ENCODE assay signal across 8 mouse cellular contexts in genomic region chr2:121170481-121170971, GRCm38 (mm10). TPM values are rescaled to one million over a fixed set of nuclear protein-coding genes. Genes with fewer than 3 reads are reported as not detected.
DNase-seq lines count a peak whose midpoint lies in the region; ATAC-seq and TF ChIP-seq lines count a peak whose summit lies in the region.

Gene Tubgcp4 (plus strand): TSS chr2:121170654.

- peak within 1 kb of the TSS; percentile 83 for H3K9ac ChIP-seq in hindbrain, postnatal 0 days (replicated peaks; ENCODE audit: low read length)

- peaks cover 13% of the 10 kb centered on the region for H3K4me1 ChIP-seq in hindbrain, postnatal 0 days (ENCODE audit: insufficient read depth, low read length)
- peaks cover 32% of the 10 kb centered on the region for H3K4me1 ChIP-seq in midbrain, embryonic 10.5 days

- no peaks in the 10 kb centered on the region for H3K27me3 ChIP-seq in hindbrain, postnatal 0 days (ENCODE audit: insufficient read depth, low read length)
- no peaks in the 10 kb centered on the region for H3K27me3 ChIP-seq in midbrain, embryonic 10.5 days (ENCODE audit: low read depth, poor library complexity, severe bottlenecking)

- peaks cover 14% of the 10 kb centered on the region for H3K36me3 ChIP-seq in hindbrain, postnatal 0 days (ENCODE audit: insufficient read depth, low read length)
- H3K36me3 ChIP-seq in midbrain, embryonic 10.5 days = peaks cover 50% of the 10 kb centered on the region

- WGBS in hindbrain, postnatal 0 days = under 1% methylated on average over 38 of the region's 38 CpGs
- WGBS in midbrain, embryonic 10.5 days = under 1% methylated on average over 38 of the region's 38 CpGs

- H3K27ac ChIP-seq in hindbrain, postnatal 0 days = peak within 1 kb of the TSS; percentile 73
- H3K27ac ChIP-seq in midbrain, embryonic 10.5 days (replicated peaks) = peak within 1 kb of the TSS; percentile 93

- peak within 1 kb of the TSS; percentile 75 for H3K4me3 ChIP-seq in hindbrain, postnatal 0 days (ENCODE audit: low read length)
- peak within 1 kb of the TSS; percentile 93 for H3K4me3 ChIP-seq in midbrain, embryonic 10.5 days

- H3K4me2 ChIP-seq in hindbrain, postnatal 0 days (ENCODE audit: low read depth, low read length) = peak within 1 kb of the TSS; percentile 89

- TF ChIP-seq POLR2A in brain, embryonic 14.5 days (IDR thresholded peaks at IDR 0.05; ENCODE audit: borderline replicate concordance, extremely low read depth, insufficient read depth, insufficient read length, poor library complexity, severe bottlenecking) = no peak

- no peaks in the 10 kb centered on the region for H3K9me3 ChIP-seq in hindbrain, postnatal 0 days (ENCODE audit: low read length)
- no peaks in the 10 kb centered on the region for H3K9me3 ChIP-seq in midbrain, embryonic 10.5 days (replicated peaks)

- peak; percentile 30 for DNase-seq in ovary, adult 18-20 months (ENCODE audit: low spot score)
- DNase-seq in ovary, postnatal 36 days (ENCODE audit: low spot score) = no peak
- no peak for DNase-seq in brain, embryonic 14.5 days (ENCODE audit: low read depth)
- no peak for DNase-seq in gastrocnemius, adult 8-10 months (ENCODE audit: low spot score in 2 of 2)
- DNase-seq in hindbrain, postnatal 0 days (ENCODE audit: low spot score) = peak; percentile 45
- no peak for DNase-seq in left cerebral cortex, postnatal 36 days (ENCODE audit: low spot score in 2 of 2)
- DNase-seq in midbrain, embryonic 10.5 days (ENCODE audit: low spot score) = no peak
- DNase-seq in right cerebral cortex, adult 2 months (ENCODE audit: low spot score in 2 of 2) = no peak

- ATAC-seq in hindbrain, postnatal 0 days = peak; percentile 79; the same call in 1 of the 2 replicates

- intact Hi-C loops in left cerebral cortex, postnatal 36 days (cut with DNase I) = loop anchor here (5.0 kb wide), 1 partner anchor 127 kb away; no protein-coding TSS in a partner anchor

- no peak for TF ChIP-seq CTCF in brain, embryonic 14.5 days (IDR thresholded peaks at IDR 0.05; ENCODE audit: borderline replicate concordance, extremely low read depth, insufficient read depth, insufficient read length)
- no peak for TF ChIP-seq CTCF in hindbrain, postnatal 0 days (IDR thresholded peaks at IDR 0.05; ENCODE audit: low read depth)

RNA-seq across cellular contexts. Expression of gene Tubgcp4, which starts in this region (rescaled TPM):
- polyA plus RNA-seq in brain, embryonic 14.5 days (2012; rRNA removed) = 50.9 and 67.7 TPM in 2 replicates
- 10 to 100 TPM; 10.2 to 16.5 (median 11.7) TPM for total RNA-seq in gastrocnemius, adult 8-10 months (2022)
- total RNA-seq in hindbrain, postnatal 0 days (2014; rRNA removed) = 20.2 and 33.6 TPM in 2 replicates
- polyA plus RNA-seq in hindbrain, postnatal 0 days (2015; fragmentation: Nextera tagmentation; extraction: Ambion mirVana) = 26.1 and 27.6 TPM in 2 replicates
- total RNA-seq in left cerebral cortex, postnatal 36 days (2021) = 10 to 100 TPM; 35.8 to 56.6 TPM
- polyA plus RNA-seq in midbrain, embryonic 10.5 days (2016; fragmentation: Nextera tagmentation; extraction: Ambion mirVana) = 81.2 and 84.2 TPM in 2 replicates

Comparison
In these comparisons a context has a peak if more than half of its experiments do, and no peak if none do; other contexts are left out.
1. DNase-seq: peak in ovary, adult 18-20 months (single experiment) and hindbrain, postnatal 0 days (single experiment); none in ovary, postnatal 36 days (single experiment), brain, embryonic 14.5 days (single experiment), gastrocnemius, adult 8-10 months (0 of 2), left cerebral cortex, postnatal 36 days (0 of 2), midbrain, embryonic 10.5 days (single experiment) and right cerebral cortex, adult 2 months (0 of 2).